Mouse (Mus musculus): ENCODE results near the gene Stx8. TPM values are rescaled to one million over a fixed set of nuclear protein-coding genes. Genes with fewer than 3 reads are reported as not detected.

Gene Stx8
- total and polyA plus RNA-seq, 3 experiments, result 29.5 to 152 (median 30.9) TPM

DNA sequence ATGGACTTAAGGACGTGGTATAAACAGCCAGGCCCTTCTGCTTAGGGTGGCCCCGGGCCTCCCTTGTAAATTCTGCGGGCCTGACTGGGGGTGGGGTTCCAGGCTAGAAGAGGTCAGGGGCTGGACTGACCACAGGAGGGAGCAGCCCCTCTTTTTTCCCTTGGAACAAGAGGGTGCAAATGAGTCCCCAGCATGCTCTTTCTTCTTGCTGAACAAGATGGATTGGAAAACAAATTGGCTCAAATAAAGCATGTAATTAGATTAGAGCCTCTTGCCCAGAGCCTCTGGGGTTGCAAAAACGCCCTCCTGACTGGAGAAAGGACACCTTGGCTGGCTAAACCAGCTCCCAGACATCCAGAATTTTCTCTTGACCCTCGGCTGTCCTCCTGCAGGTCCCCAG is 273.8 kb downstream of the Stx8 start:
- DNase-seq (ENCODE audit: low read depth, low spot score), result no peak
- TF ChIP-seq POLR2AphosphoS2 (IDR thresholded peaks at IDR 0.05; ENCODE audit: low read length) (no peak), RAD21 (IDR thresholded peaks at IDR 0.05; ENCODE audit: low read depth, low read length) (no peak), BHLHE40 (IDR thresholded peaks at IDR 0.05; ENCODE audit: borderline replicate concordance, low read depth, low read length) (no peak), TBP (IDR thresholded peaks at IDR 0.05; ENCODE audit: low read depth, low read length) (no peak), ELF1 (IDR thresholded peaks at IDR 0.05; ENCODE audit: low read depth, low read length) (no peak), NRF1 (IDR thresholded peaks at IDR 0.05; ENCODE audit: insufficient read depth, low read depth, low read length, poor library complexity, severe bottlenecking) (no peak), CTCF (IDR thresholded peaks at IDR 0.05 in 2 of 3, conservative IDR thresholded peaks at IDR 0.05 in 1 of 3; ENCODE audit: control insufficient read depth in 1 of 3, insufficient read depth in 1 of 3, low read depth in 2 of 3, low read length in 3 of 3, poor library complexity in 1 of 3, severe bottlenecking in 1 of 3) (no peak), CHD2 (IDR thresholded peaks at IDR 0.05; ENCODE audit: low read length) (no peak), RCOR1 (IDR thresholded peaks at IDR 0.05; ENCODE audit: low read depth, low read length) (no peak), POLR2AphosphoS5 (IDR thresholded peaks at IDR 0.05; ENCODE audit: borderline replicate concordance, low read depth, low read length) (no peak), ZKSCAN1 (IDR thresholded peaks at IDR 0.05; ENCODE audit: low read depth, low read length) (no peak), MYC (IDR thresholded peaks at IDR 0.05; ENCODE audit: low read depth, low read length) (no peak), ZNF384 (IDR thresholded peaks at IDR 0.05; ENCODE audit: low read depth, low read length) (no peak), GATA1 (IDR thresholded peaks at IDR 0.05; ENCODE audit: low read depth, low read length) (no peak), SIN3A (IDR thresholded peaks at IDR 0.05; ENCODE audit: low read length) (no peak), MEF2A (IDR thresholded peaks at IDR 0.05; ENCODE audit: extremely low read depth, insufficient replicate concordance, low read depth, low read length, poor library complexity, severe bottlenecking) (no peak), KAT2A (conservative IDR thresholded peaks at IDR 0.05; ENCODE audit: low read depth, low read length) (no peak)
- Histone ChIP-seq H3K36me3 (ENCODE audit: control insufficient read depth in 1 of 2, insufficient read depth in 2 of 2, low read length in 2 of 2) (no peaks in the 10 kb centered on the region), H3K27ac (ENCODE audit: control insufficient read depth, low read depth, low read length) (no peak overlapping the region), H3K27me3 (ENCODE audit: control insufficient read depth in 1 of 2, insufficient read depth in 2 of 2, low read length in 2 of 2) (no peaks in the 10 kb centered on the region), H3K4me3 (ENCODE audit: control insufficient read depth in 1 of 2, insufficient read depth in 1 of 2, low read depth in 2 of 2, low read length in 2 of 2) (no peak overlapping the region), H3K4me1 (ENCODE audit: control insufficient read depth in 1 of 2, insufficient read depth in 2 of 2, low read length in 2 of 2) (no peaks in the 10 kb centered on the region), H3K9me3 (replicated peaks; ENCODE audit: insufficient read depth, low read length) (no peaks in the 10 kb centered on the region), H3K9ac (ENCODE audit: control insufficient read depth, low read depth, low read length, poor library complexity, severe bottlenecking) (no peak overlapping the region), H3K79me2 (ENCODE audit: control insufficient read depth, insufficient read depth, low read length, poor library complexity) (no peaks in the 10 kb centered on the region)

DNA sequence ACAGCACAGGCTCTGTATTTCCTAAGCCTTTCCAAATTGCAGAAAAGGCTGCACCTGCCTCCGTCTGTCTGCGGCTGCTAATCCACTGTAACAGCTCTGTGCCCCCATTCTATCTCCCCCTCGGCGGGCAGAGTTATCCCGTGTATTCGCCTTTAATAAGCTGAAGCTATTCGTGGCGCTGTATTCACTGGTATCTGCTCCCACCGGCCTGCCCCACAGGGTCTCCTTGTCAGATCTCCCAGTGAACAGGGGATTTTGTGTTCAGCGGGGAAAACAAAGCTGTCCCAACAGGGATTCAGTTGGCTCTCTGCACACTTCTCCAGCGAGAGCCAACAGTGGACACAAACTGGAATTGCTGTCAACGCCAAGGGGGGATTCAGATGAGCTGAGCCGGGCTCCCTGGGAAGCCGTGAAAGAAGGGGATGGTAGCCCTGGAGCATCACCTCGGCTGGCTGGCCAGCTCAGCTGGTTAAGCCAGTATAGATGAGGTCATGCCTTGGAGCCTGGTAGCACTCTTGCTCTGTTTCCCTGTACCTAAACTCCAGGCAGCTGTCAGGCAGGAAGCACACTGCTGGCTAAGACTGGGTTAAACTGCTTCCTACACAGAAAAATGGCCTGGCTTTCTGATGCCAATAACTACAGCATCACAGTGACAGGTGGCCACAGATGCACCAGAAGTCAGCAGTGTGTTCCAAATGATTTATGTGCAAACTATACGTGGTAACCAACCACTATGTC is 278.4 kb downstream of the Stx8 start:
- H3K36me3 ChIP-seq (ENCODE audit: control insufficient read depth in 1 of 2, insufficient read depth in 2 of 2, low read length in 2 of 2), result no peaks in the 10 kb centered on the region
- H3K79me2 ChIP-seq (ENCODE audit: control insufficient read depth, insufficient read depth, low read length, poor library complexity), result no peaks in the 10 kb centered on the region
- H3K9me3 ChIP-seq (replicated peaks; ENCODE audit: insufficient read depth, low read length), result no peaks in the 10 kb centered on the region
- no peak overlapping the region for H3K27ac ChIP-seq (ENCODE audit: control insufficient read depth, low read depth, low read length)
- no peaks in the 10 kb centered on the region for H3K4me1 ChIP-seq (ENCODE audit: control insufficient read depth in 1 of 2, insufficient read depth in 2 of 2, low read length in 2 of 2)
- H3K27me3 ChIP-seq (ENCODE audit: control insufficient read depth in 1 of 2, insufficient read depth in 2 of 2, low read length in 2 of 2), result no peaks in the 10 kb centered on the region
- H3K9ac ChIP-seq (ENCODE audit: control insufficient read depth, low read depth, low read length, poor library complexity, severe bottlenecking), result no peak overlapping the region
- no peak for DNase-seq (ENCODE audit: low read depth, low spot score)
- H3K4me3 ChIP-seq (ENCODE audit: control insufficient read depth in 1 of 2, insufficient read depth in 1 of 2, low read depth in 2 of 2, low read length in 2 of 2), result no peak overlapping the region
- TF ChIP-seq EP300 (IDR thresholded peaks at IDR 0.05; ENCODE audit: low read depth in 1 of 2, low read length in 2 of 2), result no peak
- no peak for TF ChIP-seq KAT2A (conservative IDR thresholded peaks at IDR 0.05; ENCODE audit: low read depth, low read length)
- no peak for TF ChIP-seq JUND (IDR thresholded peaks at IDR 0.05; ENCODE audit: low read depth, low read length)
- no peak for TF ChIP-seq POLR2AphosphoS2 (IDR thresholded peaks at IDR 0.05; ENCODE audit: low read length)
- TF ChIP-seq GATA1 (IDR thresholded peaks at IDR 0.05; ENCODE audit: low read depth, low read length), result no peak
- no peak for TF ChIP-seq E2F4 (IDR thresholded peaks at IDR 0.05; ENCODE audit: borderline replicate concordance, low read depth, low read length)
- no peak for TF ChIP-seq MAZ (IDR thresholded peaks at IDR 0.05; ENCODE audit: low read depth, low read length)
